Mouse (Mus musculus) heart, embryonic 15.5 days (tissue): Measurements from ENCODE around the gene Kcnab1. TPM values are rescaled to one million over a fixed set of nuclear protein-coding genes. Genes with fewer than 3 reads are reported as not detected.

Experiments used
- ATAC-seq: fragments of 200-750 bp; cut with Nextera tagmentation; replicated peaks from 2 replicates; pipeline ENCODE4 v1.8.0; 2017; ENCODE audit warnings: low read depth, moderate TSS enrichment; ENCODE audit not compliant: insufficient number of reproducible peaks, insufficient read depth, low FRiP score
- H3K27ac ChIP-seq: fragments of 300-500 bp; sonication (generic); 2 replicates; pipeline ENCODE4 v1.5.1; 2015; ENCODE audit warnings: mild to moderate bottlenecking, inconsistent platforms
- H3K27me3 ChIP-seq: fragments of 300-500 bp; sonication (generic); 2 replicates; pipeline ENCODE4 v1.6.1; 2015; ENCODE audit warnings: inconsistent platforms
- H3K36me3 ChIP-seq: fragments of 300-500 bp; sonication (generic); 2 replicates; pipeline ENCODE4 v1.6.1; 2015; ENCODE audit warnings: mild to moderate bottlenecking, inconsistent platforms
- H3K4me1 ChIP-seq: fragments of 300-500 bp; sonication (generic); replicated peaks from 2 replicates; pipeline ENCODE4 v1.6.1; 2015; ENCODE audit warnings: inconsistent platforms
- H3K4me2 ChIP-seq: fragments of 300-500 bp; sonication (generic); 2 replicates; pipeline ENCODE4 v1.6.1; 2015; ENCODE audit warnings: inconsistent platforms, mild to moderate bottlenecking, moderate library complexity
- H3K4me3 ChIP-seq: fragments of 300-500 bp; sonication (generic); 2 replicates; pipeline ENCODE4 v1.5.1; 2015; ENCODE audit warnings: mild to moderate bottlenecking, inconsistent platforms
- H3K9ac ChIP-seq: fragments of 300-500 bp; sonication (generic); 2 replicates; pipeline ENCODE4 v1.6.1; 2015; ENCODE audit warnings: mild to moderate bottlenecking, inconsistent platforms
- H3K9me3 ChIP-seq: fragments of 300-500 bp; sonication (generic); replicated peaks from 2 replicates; pipeline ENCODE4 v1.6.1; 2016; ENCODE audit warnings: inconsistent platforms
- WGBS: fragments of 180-500 bp; shearing (Covaris S2); methylation state at CpG from one replicate; pipeline ENCODE4 v1.1.7; 2015; ENCODE audit warnings: mixed read lengths; 5-methylcytosine and 5-hydroxymethylcytosine counted together
- polyA plus RNA-seq: library from polyadenylated mRNA; unstranded; fragments of >200 nt; fragmentation: Nextera tagmentation; extraction: Ambion mirVana; gene quantifications from 2 replicates; pipeline ENCODE4 v1.2.1, GENCODE M21; 2015

Gene Kcnab1
- polyA plus RNA-seq, 1 experiment from 2014 or later: 2.3 TPM

- ATAC-seq: no peak
- Histone ChIP-seq H3K4me1 (peaks cover 16% of the 10 kb centered on the region), H3K27me3 (no peaks in the 10 kb centered on the region), H3K9me3 (no peaks in the 10 kb centered on the region), H3K9ac (no peak overlapping the region), H3K27ac (no peak overlapping the region), H3K36me3 (no peaks in the 10 kb centered on the region), H3K4me3 (no peak overlapping the region), H3K4me2 (no peak overlapping the region)
- WGBS: 81% methylated on average over 3 of the region's 3 CpGs
Measured at GRCm38 (mm10) chr3:65138739-65139138, 29.6 kb downstream of the Kcnab1 start.

- no peak overlapping the region for H3K27ac ChIP-seq
- no peaks in the 10 kb centered on the region for H3K9me3 ChIP-seq
- H3K4me1 ChIP-seq: no peaks in the 10 kb centered on the region
- no peak overlapping the region for H3K9ac ChIP-seq
- no peak overlapping the region for H3K4me2 ChIP-seq
- H3K36me3 ChIP-seq: no peaks in the 10 kb centered on the region
- H3K4me3 ChIP-seq: no peak overlapping the region
- no peaks in the 10 kb centered on the region for H3K27me3 ChIP-seq
- WGBS: 67% methylated on average over 5 of the region's 5 CpGs
- no peak for ATAC-seq
Measured at GRCm38 (mm10) chr3:65145152-65145551, 36.0 kb downstream of the Kcnab1 start.

- 79% methylated on average over 1 of the region's 1 CpGs for WGBS
- no peaks in the 10 kb centered on the region for H3K9me3 ChIP-seq
- no peak for ATAC-seq
- no peak overlapping the region for H3K9ac ChIP-seq
- H3K27me3 ChIP-seq: no peaks in the 10 kb centered on the region
- H3K4me1 ChIP-seq: no peaks in the 10 kb centered on the region
- no peak overlapping the region for H3K4me3 ChIP-seq
- H3K36me3 ChIP-seq: no peaks in the 10 kb centered on the region
- H3K27ac ChIP-seq: no peak overlapping the region
- no peak overlapping the region for H3K4me2 ChIP-seq
Measured at GRCm38 (mm10) chr3:65151808-65152207, 42.6 kb downstream of the Kcnab1 start.

DNA sequence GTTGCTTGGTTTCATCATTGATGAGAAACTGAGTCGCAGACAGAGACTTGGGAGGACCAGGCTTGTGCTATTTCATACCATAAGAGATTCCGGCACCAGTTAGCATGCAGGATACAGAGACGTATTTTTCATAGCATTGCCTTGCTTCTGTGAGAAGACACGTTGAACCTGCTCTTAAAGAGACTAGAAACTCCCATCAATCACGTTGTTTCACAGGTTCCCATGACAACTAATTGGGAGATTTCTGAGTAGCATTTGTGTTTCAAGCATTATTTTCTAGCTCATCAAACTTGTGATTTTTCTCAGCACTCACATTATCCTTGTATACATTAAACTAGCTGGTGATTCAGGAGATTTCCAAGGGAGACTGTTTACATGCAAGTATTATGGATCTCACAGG lies 63.8 kb downstream of the Kcnab1 start:
- Histone ChIP-seq H3K4me1 (no peaks in the 10 kb centered on the region), H3K9me3 (no peaks in the 10 kb centered on the region), H3K36me3 (no peaks in the 10 kb centered on the region), H3K27ac (no peak overlapping the region), H3K4me3 (no peak overlapping the region), H3K4me2 (no peak overlapping the region), H3K9ac (no peak overlapping the region), H3K27me3 (no peaks in the 10 kb centered on the region)
- WGBS: 74% methylated on average over 5 of the region's 5 CpGs
- no peak for ATAC-seq

- no peaks in the 10 kb centered on the region for H3K36me3 ChIP-seq
- H3K4me3 ChIP-seq: no peak overlapping the region
- no peak overlapping the region for H3K27ac ChIP-seq
- no peaks in the 10 kb centered on the region for H3K4me1 ChIP-seq
- ATAC-seq: no peak
- no peaks in the 10 kb centered on the region for H3K9me3 ChIP-seq
- H3K27me3 ChIP-seq: no peaks in the 10 kb centered on the region
- WGBS: 72% methylated on average over 12 of the region's 12 CpGs
- no peak overlapping the region for H3K4me2 ChIP-seq
- H3K9ac ChIP-seq: no peak overlapping the region
Measured at GRCm38 (mm10) chr3:65174564-65174963, 65.4 kb downstream of the Kcnab1 start.

GRCm38 (mm10) chr3:65175819-65176218 lies 66.6 kb downstream of the Kcnab1 start:
- WGBS: 80% methylated on average over 4 of the region's 4 CpGs
- Histone ChIP-seq H3K27ac (no peak overlapping the region), H3K36me3 (no peaks in the 10 kb centered on the region), H3K4me3 (no peak overlapping the region), H3K4me1 (no peaks in the 10 kb centered on the region), H3K9ac (no peak overlapping the region), H3K9me3 (no peaks in the 10 kb centered on the region), H3K4me2 (no peak overlapping the region), H3K27me3 (no peaks in the 10 kb centered on the region)
- ATAC-seq: no peak

DNA sequence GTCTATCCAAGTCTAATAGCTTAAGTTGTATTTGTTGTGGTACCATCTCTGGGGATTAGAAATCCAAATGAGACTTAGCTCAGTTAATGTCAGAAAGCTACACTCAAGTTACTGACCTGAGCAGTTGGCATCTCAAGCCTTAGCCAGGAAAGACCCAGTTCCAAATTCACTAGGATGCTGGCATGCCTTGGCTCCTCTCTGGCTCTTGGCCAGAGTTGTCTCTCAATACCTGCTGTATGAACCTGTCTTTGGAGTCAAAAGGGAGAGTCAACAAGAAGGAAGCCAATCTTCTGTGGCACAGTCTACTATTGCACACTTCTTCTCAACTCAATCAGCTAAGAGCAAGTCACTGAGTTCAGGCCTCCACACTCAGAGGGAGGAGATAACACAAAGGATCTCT lies 67.7 kb downstream of the Kcnab1 start:
- Histone ChIP-seq H3K36me3 (no peaks in the 10 kb centered on the region), H3K9me3 (no peaks in the 10 kb centered on the region), H3K27me3 (no peaks in the 10 kb centered on the region), H3K4me1 (no peaks in the 10 kb centered on the region), H3K4me2 (no peak overlapping the region), H3K4me3 (no peak overlapping the region), H3K9ac (no peak overlapping the region), H3K27ac (no peak overlapping the region)
- ATAC-seq: no peak

- ATAC-seq: no peak
- no peaks in the 10 kb centered on the region for H3K27me3 ChIP-seq
- H3K9me3 ChIP-seq: no peaks in the 10 kb centered on the region
- WGBS: 55% methylated on average over 7 of the region's 7 CpGs
- no peak overlapping the region for H3K9ac ChIP-seq
- H3K4me1 ChIP-seq: no peaks in the 10 kb centered on the region
- no peak overlapping the region for H3K4me3 ChIP-seq
- no peaks in the 10 kb centered on the region for H3K36me3 ChIP-seq
- H3K27ac ChIP-seq: no peak overlapping the region
- peak overlapping the region; percentile 1; the same call in 1 of the 2 replicates for H3K4me2 ChIP-seq
Measured at GRCm38 (mm10) chr3:65187833-65188698, 78.9 kb downstream of the Kcnab1 start.

DNA sequence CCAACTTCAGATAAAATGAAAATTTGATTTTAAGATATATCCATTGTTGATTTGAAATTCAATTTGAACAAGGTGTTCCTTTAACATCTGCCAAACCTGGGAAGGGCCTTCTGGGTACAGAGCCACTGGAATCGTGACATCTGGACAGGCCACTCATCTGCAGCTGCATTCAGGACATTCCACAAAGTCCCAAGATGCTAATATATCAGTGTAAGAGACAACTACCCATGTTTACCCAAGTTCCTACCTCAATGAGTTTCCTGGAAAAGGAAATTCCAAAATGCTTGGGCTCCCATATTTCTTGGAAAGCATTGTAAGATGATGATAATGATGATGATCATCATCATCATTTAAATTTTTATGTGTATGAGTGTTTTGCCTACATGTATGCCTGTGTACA lies 91.4 kb downstream of the Kcnab1 start:
- Histone ChIP-seq H3K4me1 (no peaks in the 10 kb centered on the region), H3K27me3 (no peaks in the 10 kb centered on the region), H3K9ac (no peak overlapping the region), H3K27ac (no peak overlapping the region), H3K9me3 (no peaks in the 10 kb centered on the region), H3K36me3 (no peaks in the 10 kb centered on the region), H3K4me2 (no peak overlapping the region), H3K4me3 (no peak overlapping the region)
- 53% methylated on average over 1 of the region's 1 CpGs for WGBS
- ATAC-seq: no peak

GRCm38 (mm10) chr3:65203361-65204117 lies 94.4 kb downstream of the Kcnab1 start:
- no peaks in the 10 kb centered on the region for H3K27me3 ChIP-seq
- no peaks in the 10 kb centered on the region for H3K4me1 ChIP-seq
- H3K9me3 ChIP-seq: no peaks in the 10 kb centered on the region
- WGBS: 66% methylated on average over 8 of the region's 8 CpGs
- H3K27ac ChIP-seq: no peak overlapping the region
- H3K4me2 ChIP-seq: no peak overlapping the region
- ATAC-seq: no peak
- no peaks in the 10 kb centered on the region for H3K36me3 ChIP-seq
- H3K9ac ChIP-seq: no peak overlapping the region
- no peak overlapping the region for H3K4me3 ChIP-seq

DNA sequence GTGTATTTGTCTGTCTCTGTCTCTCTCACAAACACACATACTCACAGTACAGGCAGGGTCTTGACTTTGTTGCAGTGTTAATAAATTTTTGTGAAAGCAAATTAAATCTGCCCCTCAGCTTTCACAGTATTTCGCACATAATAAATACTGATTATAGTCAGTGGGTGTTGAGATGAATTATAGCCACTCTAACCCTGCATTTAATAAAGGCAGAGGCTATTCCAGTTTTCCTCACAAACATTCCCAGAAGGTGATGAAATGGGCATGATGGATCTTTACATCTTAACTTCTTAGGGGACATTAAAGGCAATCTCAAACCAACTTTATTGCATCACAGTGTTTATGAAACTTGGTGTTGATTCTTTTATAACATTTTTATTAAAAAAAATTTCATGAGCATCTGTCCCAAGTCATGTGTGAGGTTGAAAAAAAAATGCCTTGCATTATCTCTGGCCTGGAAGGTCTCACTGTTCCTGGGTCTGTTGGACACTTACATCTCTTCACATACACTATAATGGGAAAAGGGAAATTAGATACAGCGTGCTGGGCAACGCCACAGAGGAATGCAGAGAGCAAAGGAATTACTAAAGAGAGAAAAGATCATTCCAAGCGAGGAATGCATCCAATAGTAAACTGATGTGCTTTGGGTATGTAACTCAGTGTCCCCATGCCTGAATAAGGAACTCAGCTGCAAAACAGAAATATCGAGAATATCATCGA lies 95.3 kb downstream of the Kcnab1 start:
- H3K4me1 ChIP-seq: no peaks in the 10 kb centered on the region
- no peak overlapping the region for H3K4me3 ChIP-seq
- H3K27me3 ChIP-seq: no peaks in the 10 kb centered on the region
- H3K36me3 ChIP-seq: no peaks in the 10 kb centered on the region
- no peak overlapping the region for H3K4me2 ChIP-seq
- H3K9ac ChIP-seq: no peak overlapping the region
- no peak for ATAC-seq
- WGBS: 57% methylated on average over 6 of the region's 6 CpGs
- no peaks in the 10 kb centered on the region for H3K9me3 ChIP-seq
- H3K27ac ChIP-seq: no peak overlapping the region
